Mouse (Mus musculus) bone marrow macrophage, adult 2 months (primary cell): Measurements from ENCODE around the gene Gm9044.
"Not testable (repeated sequence)": the region's sequence is repeated elsewhere in the genome, so short reads cannot be mapped to it uniquely, and the experiment has no call there.

ENCODE experiments used
- CTCF ChIP-seq: IDR thresholded peaks from 2 replicates; pipeline ENCODE4 v1.5.1; 2012; ENCODE audit warnings: low read depth, mild to moderate bottlenecking, low read length, moderate library complexity
- POLR2A ChIP-seq: IDR thresholded peaks from 2 replicates; pipeline ENCODE4 v1.6.1; 2012; ENCODE audit warnings: mild to moderate bottlenecking, low read depth, low read length, borderline replicate concordance

GRCm38 (mm10) chr10:118282565-118282964 lies 49.6 kb downstream of the Gm9044 start:
- TF ChIP-seq CTCF, POLR2A: not testable (repeated sequence)
